Mouse (Mus musculus): ENCODE measurements at regions not wholly inside any gene's neighbourhood (a gene's known extent, or its start where the extent isn't known, plus 50 kb on each side); places are given as distances from the start of the nearest gene placed in this dataset.

DNA sequence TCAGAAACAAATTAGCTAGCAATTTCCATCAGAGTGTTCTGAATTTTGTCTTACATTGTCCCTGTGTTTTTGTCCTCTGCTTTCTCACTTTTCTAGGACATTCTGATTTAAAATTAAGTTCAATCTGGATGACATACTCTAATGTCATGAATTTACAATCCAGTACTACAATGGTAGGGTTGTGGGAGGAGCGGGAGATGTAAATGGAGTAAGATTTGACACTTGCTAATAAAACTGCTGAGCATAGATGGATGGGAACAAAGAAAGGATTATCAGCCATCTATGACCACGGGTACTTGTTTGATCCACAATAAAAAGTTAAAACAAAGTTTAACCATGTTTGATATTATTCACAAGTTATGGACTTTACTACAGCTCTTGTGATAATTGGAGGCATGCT is 94.9 kb upstream of the Erbb4 start:
- no peak for TF ChIP-seq POLR2A (IDR thresholded peaks at IDR 0.05; ENCODE audit: borderline replicate concordance, extremely low read depth, low read depth, low read length)
- no peak for TF ChIP-seq CTCF (IDR thresholded peaks at IDR 0.05; ENCODE audit: insufficient read depth, low read length)

All from lung, adult 2 months (tissue).